Mouse (Mus musculus): ENCODE measurements around the gene Gm20388. TPM values are rescaled to one million over a fixed set of nuclear protein-coding genes. Genes with fewer than 3 reads are reported as not detected.

Gene Gm20388
- polyA plus RNA-seq, 1 experiment from 2014 or later = not detected

DNA sequence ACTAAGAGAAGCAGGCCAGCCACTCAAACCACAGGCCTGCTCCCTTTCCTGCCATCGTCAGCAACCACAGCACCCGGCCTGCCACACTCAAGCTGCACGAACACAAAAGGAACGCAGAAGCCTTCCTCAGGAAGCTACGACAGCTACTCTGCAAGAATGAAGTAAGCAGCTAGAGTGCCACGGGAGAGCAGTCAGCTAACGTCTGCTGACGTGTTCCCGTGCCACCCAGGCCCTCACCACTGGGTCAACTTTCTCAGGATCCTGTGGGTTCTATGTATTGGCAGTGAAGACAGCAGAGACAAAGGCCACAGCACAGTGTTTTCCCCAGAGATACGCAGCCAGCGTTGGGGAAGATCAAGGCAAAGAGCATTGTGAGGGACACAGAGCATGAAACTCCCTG, 1732.7 kb downstream of the Gm20388 start:
- no peak for ATAC-seq
- peaks cover 12% of the 10 kb centered on the region; the same call in 1 of the 2 replicates for H3K4me1 ChIP-seq (replicated peaks; ENCODE audit: control insufficient read depth, insufficient read depth, low read length)
- H3K27ac ChIP-seq (ENCODE audit: low read depth, low read length) = no peak overlapping the region
- TF ChIP-seq CTCF (IDR thresholded peaks at IDR 0.05; ENCODE audit: low read depth) = no peak
- 68% methylated on average over 11 of the region's 11 CpGs for WGBS
- 0 out of 2 replicates have a peak, but pooled peaks cover 4% of the 10 kb centered on the region for H3K36me3 ChIP-seq (ENCODE audit: control insufficient read depth, insufficient read depth)
- no peaks in the 10 kb centered on the region for H3K9me3 ChIP-seq (ENCODE audit: control insufficient read depth)
- H3K4me3 ChIP-seq (ENCODE audit: low read depth, low read length) = no peak overlapping the region
- no peak overlapping the region for H3K4me2 ChIP-seq (replicated peaks; ENCODE audit: low read depth)
- H3K9ac ChIP-seq (ENCODE audit: low read depth, low read length) = no peak overlapping the region
- no peaks in the 10 kb centered on the region for H3K27me3 ChIP-seq (replicated peaks; ENCODE audit: control insufficient read depth, insufficient read depth, low read length)

DNA sequence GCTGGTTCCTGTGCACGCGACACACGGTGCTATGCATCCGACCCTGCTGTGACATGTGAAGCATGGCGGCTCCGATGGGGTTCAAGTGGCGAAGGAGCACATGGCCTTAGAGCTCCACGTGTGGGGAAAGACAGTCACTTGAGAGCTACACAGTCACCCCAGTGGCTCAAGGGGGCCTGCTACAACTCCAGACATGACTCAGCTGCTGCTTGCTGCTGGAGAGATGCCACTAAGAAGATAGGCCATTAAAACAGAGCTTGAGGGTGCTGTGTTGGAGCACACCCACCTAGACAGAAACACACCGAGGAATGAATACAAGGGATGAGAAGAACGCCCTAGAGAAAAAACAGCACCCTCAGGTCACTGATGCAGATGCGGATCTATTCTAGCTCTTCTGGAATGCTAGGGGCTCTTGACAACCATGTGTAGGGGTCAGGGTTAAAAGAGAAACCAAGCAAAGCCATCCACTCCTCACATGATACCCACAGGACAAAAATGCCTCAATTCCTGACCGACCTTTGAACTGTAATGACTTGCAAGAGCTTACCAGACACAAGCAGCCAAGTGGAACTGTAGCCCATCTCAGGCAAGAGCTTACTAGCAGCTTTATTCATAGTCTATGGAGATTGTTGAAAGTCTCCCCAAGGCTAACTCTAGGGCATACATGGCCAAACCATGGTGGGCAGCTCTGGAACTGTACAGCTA, 1737.0 kb downstream of the Gm20388 start:
- no peak for TF ChIP-seq CTCF (IDR thresholded peaks at IDR 0.05; ENCODE audit: low read depth)
- H3K4me3 ChIP-seq (ENCODE audit: low read depth, low read length) = no peak overlapping the region
- no peaks in the 10 kb centered on the region for H3K27me3 ChIP-seq (replicated peaks; ENCODE audit: control insufficient read depth, insufficient read depth, low read length)
- 73% methylated on average over 12 of the region's 12 CpGs for WGBS
- H3K4me1 ChIP-seq (replicated peaks; ENCODE audit: control insufficient read depth, insufficient read depth, low read length) = peaks cover 28% of the 10 kb centered on the region
- ATAC-seq = no peak
- H3K36me3 ChIP-seq (ENCODE audit: control insufficient read depth, insufficient read depth) = 0 out of 2 replicates have a peak, but pooled peaks cover 4% of the 10 kb centered on the region
- H3K9ac ChIP-seq (ENCODE audit: low read depth, low read length) = no peak overlapping the region
- H3K9me3 ChIP-seq (ENCODE audit: control insufficient read depth) = no peaks in the 10 kb centered on the region
- peak overlapping the region; percentile 41; the same call in 1 of the 2 replicates for H3K4me2 ChIP-seq (replicated peaks; ENCODE audit: low read depth)
- peak overlapping the region; percentile 60 for H3K27ac ChIP-seq (ENCODE audit: low read depth, low read length)

DNA sequence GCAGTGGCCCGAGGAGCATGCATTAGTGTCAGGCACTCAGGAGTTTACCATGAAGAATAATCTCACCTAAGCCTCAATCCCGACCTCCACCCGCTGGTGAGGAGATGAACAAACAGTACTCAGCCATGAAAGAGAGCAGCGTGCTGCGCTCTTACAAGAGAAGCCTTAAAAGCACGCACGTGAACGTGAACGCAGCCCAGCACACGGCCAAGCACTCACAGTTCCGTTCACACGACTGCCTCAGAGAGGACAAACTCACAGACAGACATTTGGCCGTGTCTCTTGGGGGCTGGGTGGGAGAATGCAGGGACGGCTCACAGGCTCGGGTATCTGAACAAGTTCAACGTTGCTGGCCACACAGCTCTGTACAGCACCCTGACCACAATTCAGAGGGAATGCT, 1737.8 kb downstream of the Gm20388 start:
- no peak for ATAC-seq
- no peak for TF ChIP-seq CTCF (IDR thresholded peaks at IDR 0.05; ENCODE audit: low read depth)
- H3K27ac ChIP-seq (ENCODE audit: low read depth, low read length) = peak overlapping the region; percentile 60
- H3K4me1 ChIP-seq (replicated peaks; ENCODE audit: control insufficient read depth, insufficient read depth, low read length) = peaks cover 28% of the 10 kb centered on the region
- H3K9me3 ChIP-seq (ENCODE audit: control insufficient read depth) = no peaks in the 10 kb centered on the region
- peak overlapping the region; percentile 41 for H3K4me2 ChIP-seq (replicated peaks; ENCODE audit: low read depth)
- no peak overlapping the region for H3K4me3 ChIP-seq (ENCODE audit: low read depth, low read length)
- H3K9ac ChIP-seq (ENCODE audit: low read depth, low read length) = peak overlapping the region; percentile 26; the same call in 1 of the 2 replicates
- H3K27me3 ChIP-seq (replicated peaks; ENCODE audit: control insufficient read depth, insufficient read depth, low read length) = no peaks in the 10 kb centered on the region
- H3K36me3 ChIP-seq (ENCODE audit: control insufficient read depth, insufficient read depth) = 0 out of 2 replicates have a peak, but pooled peaks cover 4% of the 10 kb centered on the region
- 64% methylated on average over 16 of the region's 16 CpGs for WGBS

DNA sequence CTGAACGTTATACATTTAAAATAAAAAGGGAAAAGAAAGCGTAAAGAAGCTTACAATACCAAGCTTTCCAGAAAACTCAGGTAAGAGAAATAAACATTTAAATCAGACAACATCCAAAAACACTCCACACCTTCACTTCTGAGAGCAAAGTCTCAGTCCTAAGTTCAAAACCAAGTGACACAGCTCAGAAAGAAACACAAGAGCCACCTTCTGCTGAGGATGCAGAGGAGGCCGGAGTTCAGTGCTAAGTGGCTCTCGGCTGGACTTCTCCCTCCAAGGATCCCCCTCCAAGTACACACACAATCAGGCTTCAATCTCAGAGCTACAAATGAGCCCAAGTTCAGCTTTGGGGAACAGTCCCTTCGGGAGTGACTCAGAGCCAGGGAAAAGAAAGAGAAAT, 1738.8 kb downstream of the Gm20388 start:
- Histone ChIP-seq H3K9ac (ENCODE audit: low read depth, low read length) (peak overlapping the region; percentile 38; the same call in 1 of the 2 replicates), H3K36me3 (ENCODE audit: control insufficient read depth, insufficient read depth) (no peaks in the 10 kb centered on the region), H3K9me3 (ENCODE audit: control insufficient read depth) (no peaks in the 10 kb centered on the region), H3K4me1 (replicated peaks; ENCODE audit: control insufficient read depth, insufficient read depth, low read length) (peaks cover 32% of the 10 kb centered on the region), H3K27me3 (replicated peaks; ENCODE audit: control insufficient read depth, insufficient read depth, low read length) (no peaks in the 10 kb centered on the region), H3K27ac (ENCODE audit: low read depth, low read length) (peak overlapping the region; percentile 71), H3K4me3 (ENCODE audit: low read depth, low read length) (peak overlapping the region; percentile 70; the same call in 1 of the 2 replicates), H3K4me2 (replicated peaks; ENCODE audit: low read depth) (peak overlapping the region; percentile 94)
- TF ChIP-seq CTCF (IDR thresholded peaks at IDR 0.05; ENCODE audit: low read depth) = no peak
- no peak for ATAC-seq
- WGBS = 48% methylated on average over 5 of the region's 5 CpGs

DNA sequence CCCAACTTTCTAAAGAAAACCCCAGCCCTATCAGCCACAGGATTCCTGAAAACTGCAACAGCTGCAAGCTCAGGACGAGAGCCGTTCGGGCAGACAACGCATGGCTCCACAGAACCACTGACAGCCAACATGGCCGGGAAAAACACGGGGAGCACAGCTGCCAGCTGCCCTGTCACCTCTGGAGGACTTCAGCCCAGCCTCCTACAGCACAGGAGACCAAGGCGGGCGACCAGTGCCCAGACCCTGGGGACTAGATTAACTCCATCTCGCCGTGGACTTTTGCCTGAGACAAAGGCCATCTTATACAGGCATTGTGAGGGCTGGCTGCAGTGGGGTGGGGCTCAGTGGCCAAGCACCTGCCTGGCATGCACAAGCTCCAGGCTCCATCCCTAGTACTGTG, 1739.3 kb downstream of the Gm20388 start:
- TF ChIP-seq CTCF (IDR thresholded peaks at IDR 0.05; ENCODE audit: low read depth) = no peak
- H3K27me3 ChIP-seq (replicated peaks; ENCODE audit: control insufficient read depth, insufficient read depth, low read length) = no peaks in the 10 kb centered on the region
- no peak for ATAC-seq
- H3K4me3 ChIP-seq (ENCODE audit: low read depth, low read length) = peak overlapping the region; percentile 70; the same call in 1 of the 2 replicates
- peak overlapping the region; percentile 71 for H3K27ac ChIP-seq (ENCODE audit: low read depth, low read length)
- no peaks in the 10 kb centered on the region for H3K36me3 ChIP-seq (ENCODE audit: control insufficient read depth, insufficient read depth)
- H3K9me3 ChIP-seq (ENCODE audit: control insufficient read depth) = no peaks in the 10 kb centered on the region
- peak overlapping the region; percentile 38; the same call in 1 of the 2 replicates for H3K9ac ChIP-seq (ENCODE audit: low read depth, low read length)
- peak overlapping the region; percentile 94 for H3K4me2 ChIP-seq (replicated peaks; ENCODE audit: low read depth)
- peaks cover 32% of the 10 kb centered on the region for H3K4me1 ChIP-seq (replicated peaks; ENCODE audit: control insufficient read depth, insufficient read depth, low read length)
- WGBS = 39% methylated on average over 10 of the region's 10 CpGs

DNA sequence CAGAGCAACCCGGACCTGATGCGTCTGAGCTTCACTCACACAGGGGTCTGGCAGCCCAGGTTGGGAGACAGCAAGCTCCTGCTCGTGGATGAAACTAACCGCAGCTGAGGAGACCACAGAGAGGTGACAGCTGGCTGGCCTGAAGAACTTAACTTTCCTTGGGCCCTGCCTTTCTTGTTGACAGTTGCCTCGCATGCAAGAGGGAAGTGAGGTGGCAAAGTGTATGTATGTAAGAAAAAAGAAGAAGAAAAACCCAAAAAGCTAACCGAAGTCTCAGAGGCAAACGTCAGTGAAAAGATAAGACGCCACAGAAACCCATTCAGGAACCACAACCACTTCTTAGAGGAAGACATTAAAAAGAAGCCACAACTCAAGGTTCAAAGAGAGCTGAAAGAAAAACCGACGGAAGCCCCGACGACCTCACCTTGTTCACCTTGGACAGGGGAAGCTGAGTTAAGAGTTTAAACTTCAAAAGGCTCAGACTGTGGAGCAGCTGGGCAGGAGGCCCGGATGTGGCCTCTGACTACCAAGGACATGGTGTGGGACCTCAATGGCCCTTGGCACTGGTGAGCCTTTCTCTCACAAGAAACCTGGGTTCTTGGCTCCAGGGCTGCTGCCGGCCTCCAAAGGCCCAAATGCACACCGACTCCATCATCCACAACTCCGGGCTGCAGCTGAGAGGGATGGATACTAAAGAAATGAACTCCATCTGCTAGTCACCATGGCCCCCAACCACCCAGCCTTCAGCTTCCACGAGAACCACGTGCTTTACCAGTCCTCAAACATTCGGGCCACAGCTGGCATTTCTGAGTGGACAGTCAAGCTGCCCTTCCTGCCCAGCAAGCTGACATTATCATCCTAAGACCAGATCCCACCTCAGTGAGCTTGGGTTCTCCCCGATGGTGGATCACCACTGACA, 1740.0 kb downstream of the Gm20388 start:
- peaks cover 32% of the 10 kb centered on the region for H3K4me1 ChIP-seq (replicated peaks; ENCODE audit: control insufficient read depth, insufficient read depth, low read length)

More for the DNA sequence above, 1740.0 kb downstream of the Gm20388 start:
- peak overlapping the region; percentile 71; the same call in 1 of the 2 replicates for H3K27ac ChIP-seq (ENCODE audit: low read depth, low read length)
- H3K27me3 ChIP-seq (replicated peaks; ENCODE audit: control insufficient read depth, insufficient read depth, low read length) = no peaks in the 10 kb centered on the region
- peak overlapping the region; percentile 51 for H3K9ac ChIP-seq (ENCODE audit: low read depth, low read length)
- TF ChIP-seq CTCF (IDR thresholded peaks at IDR 0.05; ENCODE audit: low read depth) = no peak
- no peak for ATAC-seq
- H3K4me3 ChIP-seq (ENCODE audit: low read depth, low read length) = peak overlapping the region; percentile 70
- H3K36me3 ChIP-seq (ENCODE audit: control insufficient read depth, insufficient read depth) = no peaks in the 10 kb centered on the region
- peak overlapping the region; percentile 94 for H3K4me2 ChIP-seq (replicated peaks; ENCODE audit: low read depth)
- no peaks in the 10 kb centered on the region for H3K9me3 ChIP-seq (ENCODE audit: control insufficient read depth)
- WGBS = 46% methylated on average over 20 of the region's 20 CpGs
